In genomic region chr1:85739000-85739399, GRCm38 (mm10) we compare ENCODE assay signal across 15 mouse cellular contexts.
"Had no signal": no experiment of that assay in that cellular context is flagged by ENCODE, and none has a peak within 500 bp of the region (broad histone marks: within the 10 kb centered on the region; RNA-seq: fewer than 3 reads in every experiment).

No protein-coding gene starts in this region.

- H3K36me3 ChIP-seq: limb, embryonic 15.5 days; liver, embryonic 13.5 days; lung, embryonic 15.5 days; midbrain, embryonic 15.5 days had no signal

- DNase-seq: kidney, adult 18-20 months; kidney, postnatal 14 days; layer of hippocampus, adult 9-11 months; layer of hippocampus, postnatal 36 days; liver, embryonic 13.5 days; liver, postnatal 0 days; lung, postnatal 14 days; right cerebral cortex, adult 18-20 months; right cerebral cortex, postnatal 25 days had no signal

- H3K9me3 ChIP-seq: limb, embryonic 15.5 days; liver, embryonic 13.5 days; lung, embryonic 15.5 days; midbrain, embryonic 15.5 days had no signal

- H3K9ac ChIP-seq: limb, embryonic 15.5 days; liver, embryonic 13.5 days; liver, postnatal 0 days; lung, embryonic 15.5 days; midbrain, embryonic 15.5 days had no signal

- H3K27me3 ChIP-seq: limb, embryonic 15.5 days; liver, embryonic 13.5 days; lung, embryonic 15.5 days; megakaryocyte, embryonic 14.5 days; midbrain, embryonic 15.5 days had no signal

- H3K4me3 ChIP-seq: limb, embryonic 15.5 days; liver, embryonic 13.5 days; lung, embryonic 15.5 days; megakaryocyte, embryonic 14.5 days; midbrain, embryonic 15.5 days had no signal

- ATAC-seq: liver, postnatal 0 days; midbrain, embryonic 15.5 days had no signal

- H3K27ac ChIP-seq: limb, embryonic 15.5 days; liver, embryonic 13.5 days; lung, embryonic 15.5 days; macrophage; midbrain, embryonic 15.5 days had no signal

- H3K4me2 ChIP-seq: limb, embryonic 15.5 days; liver, embryonic 13.5 days; lung, embryonic 15.5 days; midbrain, embryonic 11.5 days; midbrain, embryonic 15.5 days had no signal
